Mouse (Mus musculus) heart, embryonic 13.5 days (tissue): Measurements from ENCODE around the gene Rin2. TPM values are rescaled to one million over a fixed set of nuclear protein-coding genes. Genes with fewer than 3 reads are reported as not detected.

Source experiments
- ATAC-seq: fragments of 200-750 bp; cut with Nextera tagmentation; 2 replicates; pipeline ENCODE4 v1.8.0; 2017; ENCODE audit warnings: moderate TSS enrichment; ENCODE audit not compliant: insufficient number of reproducible peaks, low FRiP score, low TSS enrichment; ENCODE audit errors: extremely low read depth
- H3K27ac ChIP-seq: fragments of 300-500 bp; sonication (generic); replicated peaks from 2 replicates; pipeline ENCODE4 v1.5.1; 2015; ENCODE audit warnings: moderate library complexity, mild to moderate bottlenecking, inconsistent platforms
- H3K27me3 ChIP-seq: fragments of 300-500 bp; sonication (generic); replicated peaks from 2 replicates; pipeline ENCODE4 v1.6.1; 2015; ENCODE audit warnings: mild to moderate bottlenecking, inconsistent platforms
- H3K36me3 ChIP-seq: fragments of 300-500 bp; sonication (generic); 2 replicates; pipeline ENCODE4 v1.6.1; 2015; ENCODE audit warnings: mild to moderate bottlenecking, inconsistent platforms
- H3K4me1 ChIP-seq: fragments of 300-500 bp; sonication (generic); 2 replicates; pipeline ENCODE4 v1.6.1; 2015; ENCODE audit warnings: inconsistent platforms
- H3K4me2 ChIP-seq: fragments of 300-500 bp; sonication (generic); 2 replicates; pipeline ENCODE4 v1.6.1; 2015; ENCODE audit warnings: inconsistent platforms, mild to moderate bottlenecking, moderate library complexity
- H3K4me3 ChIP-seq: fragments of 300-500 bp; sonication (generic); 2 replicates; pipeline ENCODE4 v1.5.1; 2015; ENCODE audit warnings: moderate library complexity, mild to moderate bottlenecking, inconsistent platforms
- H3K9ac ChIP-seq: fragments of 300-500 bp; sonication (generic); 2 replicates; pipeline ENCODE4 v1.6.1; 2015; ENCODE audit warnings: inconsistent platforms, mild to moderate bottlenecking, moderate library complexity
- H3K9me3 ChIP-seq: fragments of 300-500 bp; sonication (generic); 2 replicates; pipeline ENCODE4 v1.6.1; 2016; ENCODE audit warnings: inconsistent platforms
- WGBS: fragments of 180-500 bp; shearing (Covaris S2); methylation state at CpG from one replicate; pipeline ENCODE4 v1.1.7; 2015; ENCODE audit warnings: mixed read lengths; 5-methylcytosine and 5-hydroxymethylcytosine counted together
- polyA plus RNA-seq: library from polyadenylated mRNA; unstranded; fragments of >200 nt; fragmentation: Nextera tagmentation; extraction: Ambion mirVana; gene quantifications from 2 replicates; pipeline ENCODE4 v1.2.1, GENCODE M21; 2015

Gene Rin2
- polyA plus RNA-seq, 1 experiment from 2014 or later: 15.6 TPM

DNA sequence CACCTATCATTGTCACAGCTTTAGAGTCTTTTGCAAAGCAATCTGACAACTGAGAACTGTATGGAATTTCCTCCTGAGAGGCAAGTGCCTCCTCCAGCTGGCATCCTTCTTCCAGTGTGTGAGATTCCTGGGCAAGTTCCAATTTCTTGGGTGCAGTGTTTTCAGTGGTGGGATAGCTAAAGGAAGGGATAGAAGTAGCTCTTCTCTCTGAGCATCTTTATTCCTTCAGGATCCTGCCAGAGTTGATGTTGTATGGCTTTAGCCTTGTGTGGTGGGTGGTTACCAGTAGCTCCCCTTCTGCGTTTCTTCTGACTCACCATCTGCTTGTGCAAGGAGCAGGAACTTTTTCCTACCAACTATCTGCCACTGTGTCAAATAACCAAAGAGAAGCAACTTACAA lies 9.1 kb downstream of the Rin2 start:
- Histone ChIP-seq H3K4me3 (no peak overlapping the region), H3K4me1 (peaks cover 29% of the 10 kb centered on the region), H3K9me3 (no peaks in the 10 kb centered on the region), H3K36me3 (no peaks in the 10 kb centered on the region), H3K27ac (peak overlapping the region; percentile 59; the same call in 1 of the 2 replicates), H3K9ac (no peak overlapping the region), H3K4me2 (no peak overlapping the region), H3K27me3 (no peaks in the 10 kb centered on the region)
- ATAC-seq: no peak
- WGBS: 75% methylated on average over 1 of the region's 1 CpGs

DNA sequence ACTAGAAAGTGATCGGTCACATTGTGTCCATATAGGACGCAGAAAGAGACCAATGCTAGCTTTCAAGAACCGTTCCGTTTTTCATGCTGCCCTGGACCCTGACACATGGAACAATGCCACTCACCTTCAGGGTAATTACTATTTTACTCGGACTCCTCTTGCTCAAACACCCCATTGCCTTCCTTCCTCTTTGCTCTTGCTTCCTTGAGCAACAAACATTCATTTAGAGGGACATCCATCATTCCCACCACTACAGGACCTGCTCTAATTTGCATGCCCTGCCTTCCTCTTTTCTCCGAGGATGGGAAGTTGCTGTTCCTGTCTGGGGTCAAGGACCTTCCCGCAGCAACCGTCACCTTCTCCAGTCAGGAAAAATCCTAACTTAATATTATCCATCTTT lies 9.9 kb downstream of the Rin2 start:
- Histone ChIP-seq H3K4me2 (no peak overlapping the region), H3K4me3 (no peak overlapping the region), H3K9ac (no peak overlapping the region), H3K9me3 (no peaks in the 10 kb centered on the region), H3K36me3 (no peaks in the 10 kb centered on the region), H3K27me3 (no peaks in the 10 kb centered on the region), H3K27ac (no peak overlapping the region), H3K4me1 (peaks cover 32% of the 10 kb centered on the region)
- WGBS: 81% methylated on average over 8 of the region's 8 CpGs
- ATAC-seq: no peak

- no peak overlapping the region for H3K4me2 ChIP-seq
- no peak overlapping the region for H3K9ac ChIP-seq
- no peak for ATAC-seq
- 76% methylated on average over 4 of the region's 4 CpGs for WGBS
- no peak overlapping the region for H3K4me3 ChIP-seq
- peaks cover 34% of the 10 kb centered on the region for H3K4me1 ChIP-seq
- no peaks in the 10 kb centered on the region for H3K27me3 ChIP-seq
- no peak overlapping the region for H3K27ac ChIP-seq
- H3K36me3 ChIP-seq: no peaks in the 10 kb centered on the region
- no peaks in the 10 kb centered on the region for H3K9me3 ChIP-seq
These were observed 11.0 kb downstream of the Rin2 start for GRCm38 (mm10) chr2:145686017-145686416.

DNA sequence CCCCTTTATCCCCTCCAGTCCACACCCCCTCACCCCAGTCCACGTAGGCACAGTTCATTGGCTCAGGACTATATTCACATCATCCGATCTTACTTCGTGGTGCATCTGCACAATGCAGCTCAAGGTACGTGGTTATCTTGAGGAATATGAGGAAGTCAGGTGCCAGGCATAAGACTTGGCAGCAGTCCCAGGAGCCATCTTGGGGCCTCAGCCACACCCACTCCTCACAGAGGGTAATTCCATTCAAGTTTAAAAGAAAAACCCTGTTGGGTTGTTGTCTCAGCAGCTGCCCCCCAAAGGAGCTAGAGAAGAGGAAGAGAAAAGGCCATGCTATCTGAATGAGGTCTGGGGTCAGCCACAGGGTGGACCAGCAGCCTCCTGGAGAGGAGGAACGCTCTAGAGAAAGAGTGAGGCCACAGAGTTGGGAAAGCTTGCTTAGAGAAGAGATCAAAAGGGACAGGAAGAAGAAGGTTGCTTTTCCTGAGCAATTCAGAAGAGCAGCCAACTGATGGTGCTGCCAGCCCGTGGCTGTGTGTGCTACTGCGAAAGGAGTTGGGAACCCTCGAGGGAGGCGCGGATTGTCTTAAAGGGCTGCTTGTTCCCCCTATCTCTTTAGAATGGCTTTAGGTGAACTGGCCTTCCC lies 16.5 kb downstream of the Rin2 start:
- Histone ChIP-seq H3K27ac (no peak overlapping the region), H3K4me2 (no peak overlapping the region), H3K27me3 (no peaks in the 10 kb centered on the region), H3K36me3 (no peaks in the 10 kb centered on the region), H3K9me3 (no peaks in the 10 kb centered on the region), H3K4me3 (no peak overlapping the region), H3K4me1 (peaks cover 25% of the 10 kb centered on the region), H3K9ac (no peak overlapping the region)
- ATAC-seq: no peak
- 81% methylated on average over 10 of the region's 10 CpGs for WGBS

- Histone ChIP-seq H3K36me3 (no peaks in the 10 kb centered on the region), H3K4me1 (peaks cover 13% of the 10 kb centered on the region), H3K4me3 (no peak overlapping the region), H3K9me3 (no peaks in the 10 kb centered on the region), H3K4me2 (no peak overlapping the region), H3K27ac (no peak overlapping the region), H3K9ac (no peak overlapping the region), H3K27me3 (no peaks in the 10 kb centered on the region)
- 73% methylated on average over 6 of the region's 6 CpGs for WGBS
- no peak for ATAC-seq
These were observed 22.1 kb downstream of the Rin2 start for GRCm38 (mm10) chr2:145697160-145697559.

DNA sequence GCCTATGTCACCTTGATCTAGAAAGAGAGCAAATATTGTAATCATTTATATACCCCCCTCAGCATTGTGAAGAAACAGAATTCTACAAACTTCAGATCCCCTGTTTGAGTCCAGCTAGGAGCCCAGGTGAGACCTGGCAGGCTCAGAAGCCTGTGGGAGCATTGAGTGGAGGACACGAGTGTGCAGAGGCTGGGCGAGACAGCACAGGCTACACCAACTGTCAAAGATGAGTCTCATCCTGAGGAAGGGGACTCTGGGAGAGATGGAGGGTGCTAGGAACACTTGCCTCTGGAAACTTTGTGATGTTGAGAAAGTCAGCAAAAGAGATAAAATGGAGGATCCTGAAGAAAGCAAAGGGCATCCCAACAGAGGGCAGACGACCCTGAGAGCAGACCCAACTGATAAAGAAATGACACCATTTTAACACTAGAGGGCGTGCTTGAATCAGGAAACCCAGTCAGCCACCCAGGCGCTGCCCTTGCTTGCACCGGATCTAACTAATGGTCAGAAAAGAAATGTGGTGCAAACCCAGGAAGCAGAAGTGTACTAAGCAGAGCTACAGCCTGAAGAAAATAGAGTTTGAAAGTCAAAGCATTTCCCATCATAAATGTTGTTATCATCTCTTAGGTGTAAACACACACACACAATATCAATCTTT lies 24.5 kb downstream of the Rin2 start:
- Histone ChIP-seq H3K9ac (no peak overlapping the region), H3K36me3 (0 out of 2 replicates have a peak, but pooled peaks cover 3% of the 10 kb centered on the region), H3K27ac (no peak overlapping the region), H3K9me3 (no peaks in the 10 kb centered on the region), H3K27me3 (no peaks in the 10 kb centered on the region), H3K4me2 (no peak overlapping the region), H3K4me3 (no peak overlapping the region), H3K4me1 (peaks cover 3% of the 10 kb centered on the region; the same call in 1 of the 2 replicates)
- ATAC-seq: no peak
- 32% methylated on average over 6 of the region's 6 CpGs for WGBS

DNA sequence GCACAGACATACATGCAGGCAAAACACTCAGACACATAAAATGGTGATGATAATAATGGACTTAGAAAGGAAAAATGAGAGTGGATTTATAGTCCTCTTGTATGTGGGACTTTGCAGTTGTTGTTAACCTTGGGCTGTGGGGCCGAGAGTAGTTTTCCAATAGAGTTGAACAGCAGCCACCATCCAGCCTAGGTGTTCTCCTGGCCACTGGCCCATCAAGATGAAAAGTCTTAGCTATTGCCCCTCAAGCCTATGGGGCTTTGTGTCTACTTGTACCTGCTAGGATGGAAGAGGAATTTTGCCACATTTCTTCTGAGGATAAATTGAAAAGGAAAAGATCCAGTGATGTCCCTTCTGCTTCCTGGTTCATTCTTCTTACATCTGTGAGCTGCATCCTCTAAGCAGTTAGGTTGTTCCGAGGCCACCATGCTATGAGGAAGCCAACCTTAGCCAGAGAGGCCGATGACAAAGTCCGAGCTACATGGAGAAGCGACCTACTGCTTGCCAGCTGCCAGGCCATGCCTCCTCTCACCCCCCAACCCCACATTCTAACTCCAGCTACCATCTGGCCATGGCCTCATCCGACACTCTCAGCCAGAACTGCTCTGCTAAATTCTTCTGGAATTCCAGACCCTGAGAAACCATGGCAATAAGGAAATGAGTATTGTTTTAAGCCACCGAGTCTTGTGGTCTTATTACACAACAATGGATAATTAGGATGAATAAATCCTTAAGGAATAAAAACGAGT lies 25.4 kb downstream of the Rin2 start:
- peaks cover 3% of the 10 kb centered on the region; the same call in 1 of the 2 replicates for H3K4me1 ChIP-seq
- no peak overlapping the region for H3K27ac ChIP-seq
- H3K4me2 ChIP-seq: no peak overlapping the region
- WGBS: 60% methylated on average over 8 of the region's 8 CpGs
- no peak overlapping the region for H3K9ac ChIP-seq
- H3K27me3 ChIP-seq: no peaks in the 10 kb centered on the region
- ATAC-seq: no peak
- H3K36me3 ChIP-seq: 0 out of 2 replicates have a peak, but pooled peaks cover 3% of the 10 kb centered on the region
- no peaks in the 10 kb centered on the region for H3K9me3 ChIP-seq
- H3K4me3 ChIP-seq: no peak overlapping the region

DNA sequence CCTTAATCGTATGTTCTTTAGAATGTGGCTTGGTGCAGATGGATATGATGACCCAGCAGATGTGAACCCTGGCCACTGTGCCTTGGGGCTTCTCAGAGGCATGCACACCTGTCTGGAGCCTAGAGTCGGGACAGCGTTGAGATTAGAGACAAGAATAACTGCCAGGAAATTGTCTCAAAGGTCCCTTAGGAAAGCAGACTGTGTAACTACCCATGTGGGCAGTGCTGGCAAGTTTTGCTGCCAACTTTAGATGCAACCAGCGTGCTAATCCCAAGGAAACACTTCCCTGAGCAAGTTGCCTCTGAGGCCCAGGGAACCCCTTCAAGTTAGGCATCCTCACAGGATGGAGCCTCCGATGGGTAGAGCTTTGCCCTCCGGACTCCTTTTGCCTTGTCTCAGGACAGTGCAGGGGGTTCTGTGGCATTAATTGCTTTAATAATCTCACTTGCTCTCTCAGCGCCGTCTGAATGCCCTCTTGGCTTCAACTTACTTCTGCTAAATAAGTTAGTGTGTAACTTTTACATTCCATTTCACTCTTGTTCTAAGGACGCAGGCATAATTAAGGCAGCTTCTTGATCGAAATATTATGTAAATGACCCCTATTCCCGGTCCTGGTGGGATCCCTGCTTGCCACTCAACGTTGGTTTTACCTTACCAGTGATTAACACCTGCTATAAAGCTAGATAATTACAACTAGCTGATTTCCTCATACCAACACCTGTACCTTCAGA lies 26.8 kb downstream of the Rin2 start:
- Histone ChIP-seq H3K9me3 (no peaks in the 10 kb centered on the region), H3K9ac (no peak overlapping the region), H3K27me3 (no peaks in the 10 kb centered on the region), H3K36me3 (0 out of 2 replicates have a peak, but pooled peaks cover 3% of the 10 kb centered on the region), H3K4me1 (peaks cover 3% of the 10 kb centered on the region; the same call in 1 of the 2 replicates), H3K4me2 (no peak overlapping the region), H3K27ac (no peak overlapping the region), H3K4me3 (no peak overlapping the region)
- WGBS: 78% methylated on average over 12 of the region's 12 CpGs
- no peak for ATAC-seq

DNA sequence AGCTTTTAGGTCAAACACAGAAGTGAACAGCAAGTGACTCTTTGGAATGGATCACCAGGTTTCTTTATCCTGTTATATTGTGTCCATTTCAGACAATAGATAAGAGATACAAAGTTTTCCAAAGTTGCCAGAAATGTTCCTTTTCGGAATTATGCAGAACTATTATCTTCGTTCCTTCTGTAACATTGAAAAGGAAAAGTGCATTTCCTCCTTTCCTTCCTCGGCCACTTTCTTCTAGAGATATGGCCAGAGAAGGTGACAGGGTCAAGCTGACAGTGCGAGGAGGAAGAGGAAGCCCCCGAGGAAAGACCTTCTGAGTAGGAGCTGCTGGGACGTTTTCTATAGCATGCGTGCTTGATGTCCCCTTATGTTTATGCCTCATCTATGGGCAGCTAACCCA lies 29.7 kb downstream of the Rin2 start:
- H3K9ac ChIP-seq: no peak overlapping the region
- no peak for ATAC-seq
- H3K9me3 ChIP-seq: no peaks in the 10 kb centered on the region
- H3K4me2 ChIP-seq: no peak overlapping the region
- H3K4me3 ChIP-seq: no peak overlapping the region
- H3K4me1 ChIP-seq: peaks cover 3% of the 10 kb centered on the region; the same call in 1 of the 2 replicates
- WGBS: 63% methylated on average over 7 of the region's 7 CpGs
- H3K27me3 ChIP-seq: no peaks in the 10 kb centered on the region
- H3K36me3 ChIP-seq: 0 out of 2 replicates have a peak, but pooled peaks cover 3% of the 10 kb centered on the region
- H3K27ac ChIP-seq: no peak overlapping the region

DNA sequence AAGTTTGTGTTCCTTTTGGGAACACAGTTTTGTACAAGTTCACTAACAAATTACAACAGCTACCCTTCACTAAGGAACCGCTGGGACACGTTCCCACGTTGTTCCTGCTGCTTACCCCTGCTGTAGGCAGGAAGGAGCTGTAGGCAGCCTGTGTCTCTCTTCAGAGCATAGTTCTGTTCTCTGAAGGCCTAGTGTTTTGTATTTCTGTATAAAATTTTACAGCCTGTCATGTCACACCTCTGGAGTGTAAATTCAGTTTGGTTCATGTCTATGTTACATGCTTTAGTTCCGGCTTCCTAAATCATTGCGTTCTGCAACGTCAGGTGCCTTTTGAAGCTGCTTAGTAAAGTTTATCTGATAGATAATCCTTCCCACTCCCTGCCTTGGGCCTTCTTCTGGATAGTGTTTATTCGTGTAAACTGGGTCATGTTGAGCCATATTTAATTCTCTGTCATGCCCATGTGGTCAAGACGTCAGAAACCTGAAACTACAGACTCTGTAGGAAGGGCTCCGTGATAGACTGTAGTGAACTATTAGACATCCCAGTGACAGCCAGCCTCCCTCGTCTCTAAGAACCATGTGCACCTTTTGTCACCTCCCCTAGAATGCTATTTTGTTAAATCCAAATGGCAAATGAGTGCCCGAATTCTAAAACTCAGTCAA lies 34.8 kb downstream of the Rin2 start:
- Histone ChIP-seq H3K36me3 (peaks cover 20% of the 10 kb centered on the region), H3K4me3 (no peak overlapping the region), H3K27me3 (no peaks in the 10 kb centered on the region), H3K4me2 (no peak overlapping the region), H3K4me1 (no peaks in the 10 kb centered on the region), H3K9me3 (no peaks in the 10 kb centered on the region), H3K27ac (no peak overlapping the region), H3K9ac (no peak overlapping the region)
- ATAC-seq: no peak
- 68% methylated on average over 11 of the region's 11 CpGs for WGBS

DNA sequence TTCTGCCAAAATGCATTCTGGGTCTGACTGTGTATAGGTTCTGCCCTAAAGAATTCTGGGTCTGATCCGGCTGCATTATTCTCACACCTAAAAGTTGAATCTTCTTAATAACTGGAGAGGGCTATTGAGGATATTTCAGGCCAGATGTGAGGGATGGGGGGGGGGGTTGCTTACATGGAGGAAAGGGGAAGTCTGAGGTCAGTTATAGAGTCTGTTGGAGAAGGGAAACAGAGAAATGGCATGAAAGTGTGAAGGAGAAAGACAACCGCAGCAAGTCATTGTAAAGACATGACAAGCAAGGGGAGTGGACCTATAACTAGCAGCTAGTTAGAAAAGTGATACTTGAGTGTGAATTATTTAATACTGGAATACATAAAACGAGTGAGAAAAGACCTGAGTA lies 36.5 kb downstream of the Rin2 start:
- Histone ChIP-seq H3K9me3 (no peaks in the 10 kb centered on the region), H3K36me3 (peaks cover 26% of the 10 kb centered on the region)
- 65% methylated on average over 3 of the region's 3 CpGs for WGBS

More for the DNA sequence above, 36.5 kb downstream of the Rin2 start:
- Histone ChIP-seq H3K9ac (no peak overlapping the region), H3K4me3 (no peak overlapping the region), H3K27ac (no peak overlapping the region), H3K4me1 (no peaks in the 10 kb centered on the region), H3K4me2 (no peak overlapping the region), H3K27me3 (no peaks in the 10 kb centered on the region)
- no peak for ATAC-seq
